Mouse (Mus musculus): ENCODE results near the gene Gm9970. TPM values are rescaled to one million over a fixed set of nuclear protein-coding genes. Genes with fewer than 3 reads are reported as not detected.

Gm9970 gene
- polyA plus RNA-seq (2015; fragmentation: Nextera tagmentation; extraction: Ambion mirVana): 0.33 TPM in 1 of 2 replicates, not detected in the other

GRCm38 (mm10) chr5:31240637-31241521 lies at the start of gene Gm9970, which contains the start of gene Nrbp1:
Gene Gm9970 (minus strand): TSS chr5:31241232.
Gene Nrbp1 (plus strand): TSS chr5:31240864.
- Histone ChIP-seq H3K27me3 (replicated peaks) (no peaks in the 10 kb centered on the region), H3K9ac (peak within 1 kb of the TSS; percentile 99), H3K27ac (peak within 1 kb of the TSS; percentile 99), H3K9me3 (no peaks in the 10 kb centered on the region), H3K4me2 (replicated peaks) (peak within 1 kb of the TSS; percentile 80), H3K4me3 (replicated peaks) (peak within 1 kb of the TSS; percentile 99), H3K36me3 (peaks cover 18% of the 10 kb centered on the region), H3K4me1 (replicated peaks) (0 out of 2 replicates have a peak, but pooled peaks cover 7% of the 10 kb centered on the region)
- WGBS: under 1% methylated on average over 81 of the region's 103 CpGs
- peak; percentile 99 for ATAC-seq

DNA sequence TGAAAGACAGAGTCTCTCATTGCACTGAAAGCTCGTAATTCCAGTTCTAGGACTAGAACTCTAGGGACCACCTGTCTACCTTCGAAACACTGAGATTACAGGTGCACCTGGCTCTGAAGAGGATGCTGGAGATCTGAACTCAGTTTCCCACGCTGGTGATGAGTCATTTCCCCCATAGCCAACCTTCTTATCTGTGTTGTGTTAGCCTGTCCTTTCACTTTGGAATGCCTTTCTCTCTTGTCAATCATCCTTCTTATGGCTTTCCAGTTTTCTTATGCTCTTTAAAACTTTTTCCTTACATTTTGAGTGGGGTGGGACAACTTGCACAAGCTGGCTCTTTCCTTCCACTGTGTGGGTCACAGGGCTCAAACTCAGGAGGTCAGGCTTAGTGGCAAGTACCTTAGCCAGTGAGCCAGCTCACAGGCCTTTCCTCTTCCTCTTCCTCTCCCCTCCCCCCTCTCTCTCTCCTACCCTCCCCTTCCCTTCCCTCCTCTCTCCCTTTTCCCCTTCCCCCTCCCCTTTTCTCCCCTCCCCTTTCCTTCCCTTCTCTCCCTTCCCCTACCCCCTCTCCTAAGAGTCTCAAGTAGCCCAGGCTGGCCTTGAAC lies 48.7 kb upstream of the Gm9970 start:
- H3K9ac ChIP-seq: no peak overlapping the region
- H3K27ac ChIP-seq: no peak overlapping the region
- no peaks in the 10 kb centered on the region for H3K27me3 ChIP-seq (replicated peaks)
- H3K9me3 ChIP-seq: no peaks in the 10 kb centered on the region
- peak overlapping the region; percentile 78 for H3K4me2 ChIP-seq (replicated peaks)
- H3K36me3 ChIP-seq: peaks cover 16% of the 10 kb centered on the region; the same call in 1 of the 2 replicates
- no peak for ATAC-seq
- H3K4me3 ChIP-seq (replicated peaks): no peak overlapping the region
- peaks cover 11% of the 10 kb centered on the region; the same call in 1 of the 2 replicates for H3K4me1 ChIP-seq (replicated peaks)
- WGBS: 84% methylated on average over 3 of the region's 3 CpGs

- 77% methylated on average over 3 of the region's 3 CpGs for WGBS
- Histone ChIP-seq H3K27ac (no peak overlapping the region), H3K4me1 (replicated peaks) (peaks cover 3% of the 10 kb centered on the region; the same call in 1 of the 2 replicates), H3K9me3 (no peaks in the 10 kb centered on the region), H3K36me3 (peaks cover 16% of the 10 kb centered on the region; the same call in 1 of the 2 replicates), H3K9ac (no peak overlapping the region), H3K27me3 (replicated peaks) (no peaks in the 10 kb centered on the region), H3K4me2 (replicated peaks) (no peak overlapping the region), H3K4me3 (replicated peaks) (no peak overlapping the region)
- no peak for ATAC-seq
Observed at GRCm38 (mm10) chr5:31288655-31289054, 47.6 kb upstream of the Gm9970 start.

DNA sequence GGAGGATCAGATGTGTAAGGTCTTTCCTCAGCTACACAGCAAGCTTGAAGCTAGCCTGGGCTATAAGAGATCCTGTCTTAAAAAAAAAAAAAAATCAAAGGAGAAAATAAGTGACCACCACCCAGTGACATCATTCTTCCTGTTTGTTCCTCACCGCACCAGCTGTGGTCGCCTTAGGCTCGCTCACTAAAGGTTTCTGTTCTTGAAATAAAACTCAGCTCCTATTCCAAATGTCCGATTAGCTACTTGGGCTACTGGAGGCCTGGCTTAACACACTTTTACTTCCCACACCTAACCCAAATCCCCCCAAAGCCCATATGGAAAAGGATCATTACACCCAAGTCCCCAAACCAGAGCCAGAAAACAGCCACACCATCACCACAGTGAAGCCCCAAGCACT lies 47.2 kb upstream of the Gm9970 start:
- no peak overlapping the region for H3K27ac ChIP-seq
- H3K4me1 ChIP-seq (replicated peaks): peaks cover 3% of the 10 kb centered on the region; the same call in 1 of the 2 replicates
- H3K27me3 ChIP-seq (replicated peaks): no peaks in the 10 kb centered on the region
- peaks cover 18% of the 10 kb centered on the region; the same call in 1 of the 2 replicates for H3K36me3 ChIP-seq
- whole genome bisulfite sequencing: 76% methylated on average over 4 of the region's 4 CpGs
- H3K9ac ChIP-seq: no peak overlapping the region
- H3K9me3 ChIP-seq: no peaks in the 10 kb centered on the region
- H3K4me2 ChIP-seq (replicated peaks): no peak overlapping the region
- no peak for ATAC-seq
- no peak overlapping the region for H3K4me3 ChIP-seq (replicated peaks)

- Histone ChIP-seq H3K9me3 (no peaks in the 10 kb centered on the region), H3K4me3 (replicated peaks) (no peak overlapping the region), H3K4me2 (replicated peaks) (no peak overlapping the region), H3K9ac (no peak overlapping the region), H3K36me3 (peaks cover 28% of the 10 kb centered on the region; the same call in 1 of the 2 replicates), H3K27me3 (replicated peaks) (no peaks in the 10 kb centered on the region), H3K27ac (no peak overlapping the region), H3K4me1 (replicated peaks) (no peaks in the 10 kb centered on the region)
- no peak for ATAC-seq
- WGBS: 86% methylated on average over 20 of the region's 20 CpGs
Observed at GRCm38 (mm10) chr5:31279245-31279988, 38.4 kb upstream of the Gm9970 start.

- Histone ChIP-seq H3K4me2 (replicated peaks) (no peak overlapping the region), H3K27me3 (replicated peaks) (no peaks in the 10 kb centered on the region), H3K4me3 (replicated peaks) (no peak overlapping the region), H3K36me3 (0 out of 2 replicates have a peak, but pooled peaks cover 6% of the 10 kb centered on the region), H3K4me1 (replicated peaks) (no peaks in the 10 kb centered on the region), H3K27ac (no peak overlapping the region), H3K9me3 (no peaks in the 10 kb centered on the region), H3K9ac (no peak overlapping the region)
- no peak for ATAC-seq
- WGBS: 83% methylated on average over 6 of the region's 6 CpGs
Observed at GRCm38 (mm10) chr5:31273018-31273417, 32.0 kb upstream of the Gm9970 start.

DNA sequence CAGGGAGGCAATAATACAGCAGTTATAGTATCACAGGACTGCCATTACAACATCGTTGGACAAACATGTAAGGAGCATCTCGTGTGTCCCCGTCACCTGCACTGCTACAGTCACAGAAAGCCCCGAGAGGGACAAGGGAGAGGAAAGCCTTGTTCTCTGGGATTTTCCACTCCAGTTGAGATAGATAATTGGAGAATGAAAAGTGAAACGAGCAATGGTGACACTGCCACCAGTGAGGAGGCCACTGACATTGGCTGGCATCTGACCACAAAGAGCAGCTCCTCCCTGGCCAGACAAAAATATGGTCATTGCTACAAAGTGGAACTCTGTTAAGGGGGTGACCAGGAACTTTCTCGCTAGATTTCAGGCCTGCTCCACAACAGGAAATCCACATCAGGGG lies 26.7 kb upstream of the Gm9970 start:
- H3K4me3 ChIP-seq (replicated peaks): no peak overlapping the region
- ATAC-seq: no peak
- no peaks in the 10 kb centered on the region for H3K27me3 ChIP-seq (replicated peaks)
- no peak overlapping the region for H3K9ac ChIP-seq
- H3K4me2 ChIP-seq (replicated peaks): no peak overlapping the region
- H3K27ac ChIP-seq: no peak overlapping the region
- no peaks in the 10 kb centered on the region for H3K4me1 ChIP-seq (replicated peaks)
- 86% methylated on average over 6 of the region's 6 CpGs for WGBS
- no peaks in the 10 kb centered on the region for H3K9me3 ChIP-seq
- H3K36me3 ChIP-seq: peaks cover 20% of the 10 kb centered on the region

DNA sequence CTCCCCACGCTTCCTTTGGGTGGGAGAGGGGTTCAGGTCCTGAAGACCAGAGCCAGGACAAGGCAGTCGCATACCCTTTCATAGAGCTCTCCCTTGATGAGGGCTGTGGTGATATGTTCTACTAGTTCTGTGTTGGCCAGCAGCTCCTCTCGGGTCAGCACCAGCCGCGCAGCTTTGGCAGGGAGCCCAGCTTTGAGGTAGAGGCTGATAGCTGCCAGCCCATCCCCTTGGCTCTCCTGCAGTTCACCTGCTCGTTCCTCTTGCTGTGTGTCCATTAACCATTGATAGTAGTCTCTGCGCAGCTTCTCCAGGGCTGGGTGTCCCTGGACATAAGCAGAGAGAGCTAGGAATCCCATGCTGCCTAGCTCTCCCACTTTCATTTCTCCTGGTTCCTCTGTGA lies 25.1 kb upstream of the Gm9970 start:
- WGBS: 87% methylated on average over 7 of the region's 7 CpGs
- H3K4me2 ChIP-seq (replicated peaks): no peak overlapping the region
- no peaks in the 10 kb centered on the region for H3K9me3 ChIP-seq
- no peak overlapping the region for H3K9ac ChIP-seq
- H3K4me1 ChIP-seq (replicated peaks): no peaks in the 10 kb centered on the region
- peaks cover 23% of the 10 kb centered on the region for H3K36me3 ChIP-seq
- H3K4me3 ChIP-seq (replicated peaks): no peak overlapping the region
- no peak overlapping the region for H3K27ac ChIP-seq
- ATAC-seq: no peak
- H3K27me3 ChIP-seq (replicated peaks): no peaks in the 10 kb centered on the region

DNA sequence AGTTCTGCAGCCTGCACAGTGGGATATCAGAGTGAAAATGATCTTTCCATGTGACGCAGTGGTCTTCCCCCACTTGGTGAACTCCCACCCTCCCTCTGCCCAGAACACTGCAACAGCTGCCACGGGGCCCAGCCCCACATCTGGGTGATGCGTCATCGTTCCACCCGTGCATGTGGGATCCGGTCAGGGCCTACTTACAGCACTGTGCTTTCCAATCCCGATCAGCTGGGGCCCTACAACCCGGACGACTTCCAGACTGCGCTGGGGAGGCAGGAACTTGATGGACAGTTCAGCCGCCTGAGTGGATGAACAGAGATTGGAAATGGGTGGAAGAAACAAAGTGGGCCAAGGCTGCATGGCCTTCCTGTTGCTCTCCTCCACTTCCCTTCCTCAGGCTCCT lies 16.6 kb upstream of the Gm9970 start:
- Histone ChIP-seq H3K4me1 (replicated peaks) (0 out of 2 replicates have a peak, but pooled peaks cover 7% of the 10 kb centered on the region), H3K27ac (no peak overlapping the region), H3K4me3 (replicated peaks) (no peak overlapping the region), H3K9me3 (no peaks in the 10 kb centered on the region), H3K4me2 (replicated peaks) (no peak overlapping the region), H3K27me3 (replicated peaks) (no peaks in the 10 kb centered on the region), H3K36me3 (peaks cover 16% of the 10 kb centered on the region), H3K9ac (no peak overlapping the region)
- ATAC-seq: no peak
- WGBS: 85% methylated on average over 11 of the region's 11 CpGs

- Histone ChIP-seq H3K27me3 (replicated peaks) (no peaks in the 10 kb centered on the region), H3K36me3 (peaks cover 19% of the 10 kb centered on the region), H3K27ac (no peak overlapping the region), H3K4me2 (replicated peaks) (no peak overlapping the region), H3K4me3 (replicated peaks) (no peak overlapping the region), H3K9ac (no peak overlapping the region), H3K9me3 (no peaks in the 10 kb centered on the region), H3K4me1 (replicated peaks) (peaks cover 15% of the 10 kb centered on the region)
- 92% methylated on average over 2 of the region's 2 CpGs for WGBS
- ATAC-seq: no peak
Observed at GRCm38 (mm10) chr5:31255971-31256370, 14.9 kb upstream of the Gm9970 start.

DNA sequence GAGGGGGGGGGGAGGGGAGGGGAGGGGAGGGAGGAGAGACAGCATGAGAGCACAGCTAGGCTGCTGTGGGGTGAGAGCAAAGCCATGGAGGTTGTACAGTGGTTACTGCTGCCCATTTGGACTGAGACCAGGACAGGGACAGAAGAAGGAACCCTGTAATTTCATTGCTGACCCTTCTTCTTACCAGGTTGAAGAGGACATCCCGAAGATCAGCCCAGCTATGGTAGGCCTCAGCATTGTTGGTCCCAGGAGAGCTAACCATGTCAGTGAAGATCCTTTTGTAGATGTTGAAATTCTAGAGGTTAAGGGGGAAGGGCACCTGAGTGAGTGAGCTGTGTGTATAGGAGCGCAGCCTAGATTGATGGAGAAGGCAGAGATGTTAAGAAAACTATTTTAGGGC lies 14.3 kb upstream of the Gm9970 start:
- Histone ChIP-seq H3K9ac (no peak overlapping the region), H3K9me3 (no peaks in the 10 kb centered on the region), H3K36me3 (peaks cover 24% of the 10 kb centered on the region), H3K4me3 (replicated peaks) (no peak overlapping the region), H3K4me1 (replicated peaks) (peaks cover 16% of the 10 kb centered on the region), H3K27me3 (replicated peaks) (no peaks in the 10 kb centered on the region), H3K27ac (no peak overlapping the region), H3K4me2 (replicated peaks) (no peak overlapping the region)
- ATAC-seq: no peak
- 92% methylated on average over 2 of the region's 2 CpGs for WGBS

DNA sequence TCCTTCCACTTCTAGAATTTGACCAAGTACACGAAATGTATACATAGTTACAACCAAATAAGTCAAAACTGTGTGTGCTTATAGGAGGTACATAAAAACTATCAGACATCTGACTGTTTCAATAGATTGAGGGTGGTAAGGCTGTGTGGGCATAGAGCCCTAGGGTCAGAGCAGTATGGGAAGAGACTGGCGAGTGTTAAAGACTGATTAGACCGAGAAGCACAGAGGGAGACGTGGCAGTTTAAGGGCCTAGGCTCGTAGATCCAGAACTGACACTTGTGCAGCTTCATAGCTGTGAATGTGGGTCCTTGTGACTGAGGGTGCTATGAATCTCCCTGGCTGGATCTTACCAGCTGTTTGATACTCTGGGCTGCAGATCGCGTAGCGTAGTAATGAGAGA lies 13.9 kb upstream of the Gm9970 start:
- H3K4me1 ChIP-seq (replicated peaks): peaks cover 16% of the 10 kb centered on the region
- ATAC-seq: no peak
- H3K27ac ChIP-seq: peak overlapping the region; percentile 56; the same call in 1 of the 2 replicates
- peaks cover 29% of the 10 kb centered on the region for H3K36me3 ChIP-seq
- no peaks in the 10 kb centered on the region for H3K27me3 ChIP-seq (replicated peaks)
- 81% methylated on average over 8 of the region's 8 CpGs for WGBS
- H3K4me2 ChIP-seq (replicated peaks): peak overlapping the region; percentile 59; the same call in 1 of the 2 replicates
- H3K9ac ChIP-seq: no peak overlapping the region
- no peaks in the 10 kb centered on the region for H3K9me3 ChIP-seq
- no peak overlapping the region for H3K4me3 ChIP-seq (replicated peaks)

All from intestine, embryonic 15.5 days (tissue).